Mouse (Mus musculus): ENCODE results near the gene Xntrpc. TPM values are rescaled to one million over a fixed set of nuclear protein-coding genes. Genes with fewer than 3 reads are reported as not detected.

The Xntrpc gene
- polyA plus RNA-seq, 1 experiment from 2014 or later = 0.98 TPM

DNA sequence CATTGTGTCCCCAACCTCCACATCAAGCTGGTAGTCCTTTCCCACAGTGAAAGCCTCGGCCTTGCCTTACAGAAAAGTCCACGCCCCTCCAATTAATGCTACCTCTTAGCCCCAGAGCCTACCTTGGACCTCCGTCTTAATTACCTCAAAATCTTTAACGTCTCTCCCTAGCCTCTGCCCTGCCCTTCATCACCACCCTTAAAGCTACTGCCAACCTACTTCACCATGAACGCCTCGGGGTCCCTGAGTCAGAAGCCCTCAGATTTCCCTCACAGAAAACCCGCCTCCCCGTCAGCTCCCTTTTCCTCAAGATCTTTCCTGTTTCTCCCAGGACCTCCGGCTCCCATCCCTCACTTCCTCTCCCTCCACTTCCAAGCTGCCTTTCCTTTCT is 863 bp upstream of the Xntrpc start:
- Histone ChIP-seq H3K4me3 (ENCODE audit: low read depth, low read length) (peak overlapping the region; percentile 48), H3K9ac (replicated peaks; ENCODE audit: low read depth, low read length) (peak overlapping the region; percentile 68), H3K27ac (ENCODE audit: low read depth, low read length) (peak overlapping the region; percentile 50), H3K9me3 (ENCODE audit: control insufficient read depth, low read length) (no peaks in the 10 kb centered on the region), H3K36me3 (ENCODE audit: control insufficient read depth, insufficient read depth, low read length) (no peaks in the 10 kb centered on the region), H3K27me3 (ENCODE audit: control insufficient read depth, insufficient read depth, low read length) (no peaks in the 10 kb centered on the region), H3K4me1 (ENCODE audit: control insufficient read depth, insufficient read depth, low read length) (peaks cover 19% of the 10 kb centered on the region), H3K4me2 (ENCODE audit: low read depth, low read length) (peak overlapping the region; percentile 70)
- peak; percentile 65 for ATAC-seq (ENCODE audit: low read depth)
- 1% methylated on average over 9 of the region's 9 CpGs for WGBS

DNA sequence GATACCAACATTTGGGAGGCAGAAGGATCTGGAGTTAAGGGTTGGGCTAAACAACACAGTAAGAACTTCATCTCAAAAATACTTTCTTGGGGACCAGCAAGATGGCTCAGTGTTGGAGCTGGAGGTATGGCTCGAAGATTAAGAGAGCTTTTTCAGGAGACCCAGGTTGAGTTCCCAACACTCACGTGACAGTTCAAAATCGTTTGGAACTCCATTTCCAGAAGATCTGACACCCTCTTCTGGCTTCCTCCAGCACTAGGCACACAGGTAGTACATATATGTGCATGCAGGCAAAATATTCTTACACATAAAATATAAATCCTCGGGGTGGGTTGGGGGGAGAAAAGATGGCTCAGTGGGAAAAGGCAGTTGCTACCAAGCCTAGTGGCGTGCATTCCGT is 850 bp downstream of the Xntrpc start:
- Histone ChIP-seq H3K27me3 (ENCODE audit: control insufficient read depth, insufficient read depth, low read length) (no peaks in the 10 kb centered on the region), H3K9me3 (ENCODE audit: control insufficient read depth, low read length) (no peaks in the 10 kb centered on the region), H3K9ac (replicated peaks; ENCODE audit: low read depth, low read length) (no peak overlapping the region), H3K36me3 (ENCODE audit: control insufficient read depth, insufficient read depth, low read length) (no peaks in the 10 kb centered on the region), H3K4me1 (ENCODE audit: control insufficient read depth, insufficient read depth, low read length) (peaks cover 19% of the 10 kb centered on the region), H3K27ac (ENCODE audit: low read depth, low read length) (no peak overlapping the region), H3K4me2 (ENCODE audit: low read depth, low read length) (peak overlapping the region; percentile 66), H3K4me3 (ENCODE audit: low read depth, low read length) (peak overlapping the region; percentile 48)
- 83% methylated on average over 6 of the region's 6 CpGs for WGBS
- no peak for ATAC-seq (ENCODE audit: low read depth)

DNA sequence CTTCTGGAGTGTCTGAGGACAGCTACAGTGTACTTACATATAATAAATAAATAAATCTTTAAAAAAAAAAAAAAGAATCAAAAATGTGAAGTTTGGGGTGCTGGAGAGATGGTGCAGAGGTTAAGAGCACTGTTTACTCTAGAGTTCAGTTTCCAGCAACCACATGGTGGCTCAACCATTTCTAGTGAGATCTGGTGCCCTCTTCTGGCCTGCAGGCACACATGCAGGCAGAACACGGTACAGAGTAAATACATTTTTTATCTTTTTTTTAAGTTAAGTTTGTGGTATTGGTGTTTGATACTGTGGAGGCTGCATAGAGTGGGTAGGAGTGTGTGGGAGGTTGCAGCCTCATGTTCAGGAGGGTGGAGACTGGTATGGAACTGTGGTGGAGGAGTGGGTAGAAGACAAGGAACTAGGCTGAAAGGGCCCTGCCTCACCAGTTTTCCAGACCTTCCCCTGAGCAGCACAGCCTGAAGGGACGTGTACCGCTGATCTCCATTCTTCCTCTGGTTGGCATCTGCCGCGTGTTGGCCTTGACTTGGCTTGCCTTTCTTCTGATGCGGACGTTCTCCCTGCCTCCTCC is 11.3 kb downstream of the Xntrpc start:
- no peaks in the 10 kb centered on the region for H3K4me1 ChIP-seq (ENCODE audit: control insufficient read depth, insufficient read depth, low read length)
- no peaks in the 10 kb centered on the region for H3K27me3 ChIP-seq (ENCODE audit: control insufficient read depth, insufficient read depth, low read length)
- H3K4me3 ChIP-seq (ENCODE audit: low read depth, low read length) = no peak overlapping the region
- H3K9me3 ChIP-seq (ENCODE audit: control insufficient read depth, low read length) = no peaks in the 10 kb centered on the region
- no peak overlapping the region for H3K9ac ChIP-seq (replicated peaks; ENCODE audit: low read depth, low read length)
- no peak for ATAC-seq (ENCODE audit: low read depth)
- H3K4me2 ChIP-seq (ENCODE audit: low read depth, low read length) = no peak overlapping the region
- no peak overlapping the region for H3K27ac ChIP-seq (ENCODE audit: low read depth, low read length)
- 78% methylated on average over 7 of the region's 7 CpGs for WGBS
- H3K36me3 ChIP-seq (ENCODE audit: control insufficient read depth, insufficient read depth, low read length) = peaks cover 58% of the 10 kb centered on the region

DNA sequence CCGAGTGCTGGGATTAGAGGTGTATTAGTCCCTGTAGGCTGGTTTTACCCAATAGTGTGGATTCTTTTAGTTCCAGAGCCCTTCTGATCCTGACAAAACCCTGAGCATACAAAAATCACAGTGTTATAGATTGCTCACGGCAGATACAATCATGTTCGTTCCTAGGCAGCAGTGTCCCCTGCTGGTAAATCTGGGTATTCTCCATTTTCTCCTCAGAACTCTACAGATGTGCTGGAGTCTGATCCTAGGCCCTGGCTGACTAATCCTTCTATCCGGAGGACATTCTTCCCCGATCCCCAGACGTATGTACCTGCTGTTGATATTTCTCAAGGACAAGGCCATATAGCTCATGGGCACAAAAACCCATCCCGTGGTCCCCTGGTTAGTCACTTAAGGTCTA is 13.0 kb downstream of the Xntrpc start:
- H3K4me1 ChIP-seq (ENCODE audit: control insufficient read depth, insufficient read depth, low read length) = no peaks in the 10 kb centered on the region
- no peak overlapping the region for H3K27ac ChIP-seq (ENCODE audit: low read depth, low read length)
- ATAC-seq (ENCODE audit: low read depth) = no peak
- WGBS = 85% methylated on average over 7 of the region's 7 CpGs
- H3K36me3 ChIP-seq (ENCODE audit: control insufficient read depth, insufficient read depth, low read length) = peaks cover 58% of the 10 kb centered on the region
- no peaks in the 10 kb centered on the region for H3K9me3 ChIP-seq (ENCODE audit: control insufficient read depth, low read length)
- H3K4me3 ChIP-seq (ENCODE audit: low read depth, low read length) = no peak overlapping the region
- no peak overlapping the region for H3K4me2 ChIP-seq (ENCODE audit: low read depth, low read length)
- H3K9ac ChIP-seq (replicated peaks; ENCODE audit: low read depth, low read length) = no peak overlapping the region
- no peaks in the 10 kb centered on the region for H3K27me3 ChIP-seq (ENCODE audit: control insufficient read depth, insufficient read depth, low read length)

DNA sequence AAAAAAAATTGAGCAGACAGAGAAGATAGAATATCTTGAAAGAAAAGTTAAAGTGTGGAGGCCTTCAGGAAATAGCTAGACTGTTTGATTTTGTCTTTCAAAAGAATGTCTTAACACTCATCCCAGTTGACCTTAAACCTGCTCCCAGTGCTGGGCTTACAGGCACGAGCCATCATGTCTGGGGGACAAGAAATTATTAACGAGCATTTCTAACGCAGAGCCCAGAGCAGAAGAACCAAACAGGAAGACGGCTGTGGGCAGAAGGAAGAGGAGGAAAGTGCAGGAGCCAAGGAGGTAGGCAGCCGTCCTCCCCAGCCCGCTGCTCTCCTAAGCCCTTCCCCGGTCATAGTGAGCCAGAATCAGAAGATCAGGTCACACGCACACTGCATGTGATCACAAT is 14.8 kb downstream of the Xntrpc start:
- no peak for ATAC-seq (ENCODE audit: low read depth)
- no peak overlapping the region for H3K9ac ChIP-seq (replicated peaks; ENCODE audit: low read depth, low read length)
- H3K36me3 ChIP-seq (ENCODE audit: control insufficient read depth, insufficient read depth, low read length) = peaks cover 57% of the 10 kb centered on the region
- no peaks in the 10 kb centered on the region for H3K27me3 ChIP-seq (ENCODE audit: control insufficient read depth, insufficient read depth, low read length)
- no peaks in the 10 kb centered on the region for H3K4me1 ChIP-seq (ENCODE audit: control insufficient read depth, insufficient read depth, low read length)
- no peak overlapping the region for H3K27ac ChIP-seq (ENCODE audit: low read depth, low read length)
- H3K4me3 ChIP-seq (ENCODE audit: low read depth, low read length) = no peak overlapping the region
- H3K4me2 ChIP-seq (ENCODE audit: low read depth, low read length) = no peak overlapping the region
- H3K9me3 ChIP-seq (ENCODE audit: control insufficient read depth, low read length) = no peaks in the 10 kb centered on the region
- 99% methylated on average over 8 of the region's 8 CpGs for WGBS

DNA sequence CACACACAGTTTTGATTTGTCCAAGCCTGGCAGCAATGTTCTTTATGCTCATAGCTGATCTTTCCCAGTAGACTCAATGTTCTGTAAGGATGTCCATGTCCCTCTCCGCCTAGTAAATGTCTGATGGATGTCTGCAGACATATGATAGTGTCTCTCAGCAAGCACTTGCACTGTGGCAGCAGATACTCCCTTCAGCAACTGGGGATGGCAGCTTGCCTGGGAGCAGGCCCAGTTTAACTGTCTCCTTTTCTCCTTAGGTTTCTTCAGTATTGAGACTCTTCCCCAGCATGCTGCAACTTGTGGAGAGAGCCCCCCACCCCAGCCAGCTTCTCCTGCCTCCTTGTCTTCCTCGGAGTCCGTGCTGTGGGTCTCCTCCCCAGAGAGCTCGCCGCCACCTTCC is 16.3 kb downstream of the Xntrpc start:
- H3K27me3 ChIP-seq (ENCODE audit: control insufficient read depth, insufficient read depth, low read length) = no peaks in the 10 kb centered on the region
- H3K4me3 ChIP-seq (ENCODE audit: low read depth, low read length) = no peak overlapping the region
- no peak overlapping the region for H3K27ac ChIP-seq (ENCODE audit: low read depth, low read length)
- no peak overlapping the region for H3K9ac ChIP-seq (replicated peaks; ENCODE audit: low read depth, low read length)
- no peak overlapping the region for H3K4me2 ChIP-seq (ENCODE audit: low read depth, low read length)
- no peak for ATAC-seq (ENCODE audit: low read depth)
- peaks cover 52% of the 10 kb centered on the region for H3K36me3 ChIP-seq (ENCODE audit: control insufficient read depth, insufficient read depth, low read length)
- no peaks in the 10 kb centered on the region for H3K9me3 ChIP-seq (ENCODE audit: control insufficient read depth, low read length)
- H3K4me1 ChIP-seq (ENCODE audit: control insufficient read depth, insufficient read depth, low read length) = no peaks in the 10 kb centered on the region
- 96% methylated on average over 5 of the region's 5 CpGs for WGBS

DNA sequence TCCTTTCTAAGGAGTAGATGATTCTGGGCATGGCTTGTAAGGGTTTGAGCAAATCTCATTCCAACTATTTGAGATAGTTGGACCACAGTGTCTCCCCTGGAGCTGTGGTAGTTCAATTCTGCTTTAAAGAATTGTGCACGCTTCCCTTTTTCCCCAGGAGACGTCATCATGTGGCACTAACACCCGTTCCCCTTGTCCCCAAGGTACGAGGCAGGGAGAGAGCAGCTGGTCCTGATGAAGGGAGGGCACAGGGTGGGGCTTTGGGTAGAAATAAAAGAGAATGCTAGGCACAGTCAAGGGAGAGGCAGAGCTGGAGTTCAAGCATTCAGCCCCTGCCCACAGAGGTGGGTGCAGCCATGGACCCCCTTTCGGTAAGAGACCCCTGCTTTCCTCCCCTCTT is 17.3 kb downstream of the Xntrpc start, which contains the start of gene Trpc2:
Gene Trpc2 (plus strand): TSS at position 301 of the 400 bp plus-strand sequence.
- H3K27me3 ChIP-seq (ENCODE audit: control insufficient read depth, insufficient read depth, low read length) = no peaks in the 10 kb centered on the region
- H3K27ac ChIP-seq (ENCODE audit: low read depth, low read length) = no peak within 1 kb of the TSS
- ATAC-seq (ENCODE audit: low read depth) = no peak
- no peak within 1 kb of the TSS for H3K4me2 ChIP-seq (ENCODE audit: low read depth, low read length)
- H3K4me1 ChIP-seq (ENCODE audit: control insufficient read depth, insufficient read depth, low read length) = no peaks in the 10 kb centered on the region
- H3K9ac ChIP-seq (replicated peaks; ENCODE audit: low read depth, low read length) = no peak within 1 kb of the TSS
- H3K36me3 ChIP-seq (ENCODE audit: control insufficient read depth, insufficient read depth, low read length) = peaks cover 47% of the 10 kb centered on the region
- no peaks in the 10 kb centered on the region for H3K9me3 ChIP-seq (ENCODE audit: control insufficient read depth, low read length)
- WGBS = 83% methylated on average over 5 of the region's 5 CpGs
- H3K4me3 ChIP-seq (ENCODE audit: low read depth, low read length) = no peak within 1 kb of the TSS

DNA sequence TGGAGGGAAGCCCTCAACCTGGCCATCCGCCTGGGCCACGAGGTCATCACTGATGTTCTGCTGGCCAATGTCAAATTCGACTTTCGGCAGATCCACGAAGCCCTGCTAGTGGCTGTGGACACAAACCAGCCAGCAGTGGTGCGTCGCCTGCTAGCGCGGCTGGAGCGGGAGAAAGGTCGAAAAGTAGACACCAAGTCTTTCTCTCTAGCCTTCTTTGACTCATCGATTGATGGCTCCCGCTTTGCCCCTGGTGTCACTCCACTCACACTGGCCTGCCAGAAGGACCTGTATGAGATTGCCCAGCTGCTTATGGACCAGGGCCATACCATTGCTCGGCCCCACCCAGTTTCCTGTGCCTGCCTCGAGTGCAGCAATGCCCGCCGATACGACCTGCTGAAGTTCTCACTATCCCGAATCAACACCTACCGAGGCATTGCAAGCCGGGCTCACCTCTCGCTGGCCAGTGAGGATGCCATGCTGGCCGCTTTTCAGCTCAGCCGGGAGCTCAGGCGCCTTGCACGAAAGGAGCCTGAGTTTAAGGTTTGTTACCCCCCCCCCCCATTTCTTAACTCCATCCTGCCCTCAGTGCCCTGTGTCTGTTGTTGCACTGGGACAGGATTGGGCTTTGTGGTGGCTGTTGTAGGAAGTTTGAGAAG is 18.7 kb downstream of the Xntrpc start:
- 93% methylated on average over 26 of the region's 26 CpGs for WGBS
- no peak overlapping the region for H3K9ac ChIP-seq (replicated peaks; ENCODE audit: low read depth, low read length)
- no peak overlapping the region for H3K4me3 ChIP-seq (ENCODE audit: low read depth, low read length)
- H3K9me3 ChIP-seq (ENCODE audit: control insufficient read depth, low read length) = no peaks in the 10 kb centered on the region
- H3K36me3 ChIP-seq (ENCODE audit: control insufficient read depth, insufficient read depth, low read length) = peaks cover 41% of the 10 kb centered on the region
- no peaks in the 10 kb centered on the region for H3K4me1 ChIP-seq (ENCODE audit: control insufficient read depth, insufficient read depth, low read length)
- no peak overlapping the region for H3K27ac ChIP-seq (ENCODE audit: low read depth, low read length)
- no peaks in the 10 kb centered on the region for H3K27me3 ChIP-seq (ENCODE audit: control insufficient read depth, insufficient read depth, low read length)
- H3K4me2 ChIP-seq (ENCODE audit: low read depth, low read length) = no peak overlapping the region
- no peak for ATAC-seq (ENCODE audit: low read depth)

DNA sequence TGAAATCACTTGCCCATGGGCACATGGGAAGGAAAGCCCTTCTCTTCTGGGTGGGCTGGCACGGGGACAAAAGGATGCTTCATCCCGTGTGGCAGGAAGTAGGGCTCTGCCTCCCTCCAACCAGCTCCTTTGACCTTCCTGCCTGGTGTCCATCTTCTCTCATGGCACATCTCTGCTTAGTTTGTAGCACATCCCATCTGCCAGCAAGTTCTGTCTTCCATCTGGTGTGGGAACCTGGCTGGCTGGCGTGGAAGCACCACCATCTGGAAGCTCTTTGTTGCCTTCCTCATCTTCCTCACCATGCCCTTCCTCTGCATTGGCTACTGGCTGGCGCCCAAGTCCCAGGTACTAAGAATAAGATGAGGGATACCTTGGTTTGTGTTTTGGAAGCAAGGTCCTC is 21.8 kb downstream of the Xntrpc start:
- H3K9ac ChIP-seq (replicated peaks; ENCODE audit: low read depth, low read length) = no peak overlapping the region
- H3K4me1 ChIP-seq (ENCODE audit: control insufficient read depth, insufficient read depth, low read length) = no peaks in the 10 kb centered on the region
- H3K36me3 ChIP-seq (ENCODE audit: control insufficient read depth, insufficient read depth, low read length) = peaks cover 21% of the 10 kb centered on the region
- H3K27me3 ChIP-seq (ENCODE audit: control insufficient read depth, insufficient read depth, low read length) = no peaks in the 10 kb centered on the region
- WGBS = 94% methylated on average over 4 of the region's 4 CpGs
- no peaks in the 10 kb centered on the region for H3K9me3 ChIP-seq (ENCODE audit: control insufficient read depth, low read length)
- no peak overlapping the region for H3K27ac ChIP-seq (ENCODE audit: low read depth, low read length)
- H3K4me3 ChIP-seq (ENCODE audit: low read depth, low read length) = no peak overlapping the region
- H3K4me2 ChIP-seq (ENCODE audit: low read depth, low read length) = no peak overlapping the region
- ATAC-seq (ENCODE audit: low read depth) = no peak

Measured in neural tube, embryonic 14.5 days (tissue).